In genomic region chr15:101001685-101002084, GRCm38 (mm10) we compare ENCODE assay signal across 29 mouse cellular contexts. TPM values are rescaled to one million over a fixed set of nuclear protein-coding genes. Genes with fewer than 3 reads are reported as not detected.
DNase-seq lines count a peak whose midpoint lies in the region; ATAC-seq and TF ChIP-seq lines count a peak whose summit lies in the region.
"Had no signal": no experiment of that assay in that cellular context is flagged by ENCODE, and none has a peak within 500 bp of the region (broad histone marks: within the 10 kb centered on the region; RNA-seq: fewer than 3 reads in every experiment).

No protein-coding gene starts in this region.

- no peak for TF ChIP-seq EP300 in stomach, postnatal 0 days (optimal IDR thresholded peaks at IDR 0.05)

- no peak for ATAC-seq in hindbrain, postnatal 0 days
- no peak for ATAC-seq in hindbrain, embryonic 14.5 days (ENCODE audit: low FRiP score)
- no peak for ATAC-seq in midbrain, postnatal 0 days (ENCODE audit: low FRiP score)
- no peak for ATAC-seq in midbrain, embryonic 15.5 days (replicated peaks)
- peak; percentile 70 for ATAC-seq in stomach, postnatal 0 days (ENCODE audit: low FRiP score, low TSS enrichment)
- ATAC-seq: forebrain, embryonic 14.5 days; forebrain, postnatal 0 days; Patski had no signal

- H3K9me3 ChIP-seq in hindbrain, postnatal 0 days (ENCODE audit: low read length) = no peaks in the 10 kb centered on the region
- no peaks in the 10 kb centered on the region for H3K9me3 ChIP-seq in hindbrain, embryonic 14.5 days (ENCODE audit: control insufficient read depth, low read length)
- no peaks in the 10 kb centered on the region for H3K9me3 ChIP-seq in midbrain, postnatal 0 days (ENCODE audit: low read length)
- no peaks in the 10 kb centered on the region for H3K9me3 ChIP-seq in midbrain, embryonic 15.5 days
- no peaks in the 10 kb centered on the region for H3K9me3 ChIP-seq in stomach, postnatal 0 days (ENCODE audit: control insufficient read depth, low read length)
- H3K9me3 ChIP-seq: embryonic facial prominence, embryonic 12.5 days; embryonic facial prominence, embryonic 15.5 days; heart, embryonic 12.5 days; heart, embryonic 15.5 days; hindbrain, embryonic 10.5 days; hindbrain, embryonic 13.5 days had no signal

- 92% methylated on average over 1 of the region's 1 CpGs for WGBS in hindbrain, postnatal 0 days
- 97% methylated on average over 1 of the region's 1 CpGs for WGBS in hindbrain, embryonic 14.5 days
- WGBS in midbrain, postnatal 0 days = 100% methylated on average over 1 of the region's 1 CpGs
- WGBS in midbrain, embryonic 15.5 days = 96% methylated on average over 1 of the region's 1 CpGs
- 66% methylated on average over 1 of the region's 1 CpGs for WGBS in stomach, postnatal 0 days

- no peak overlapping the region for H3K4me3 ChIP-seq in hindbrain, postnatal 0 days (ENCODE audit: low read length)
- H3K4me3 ChIP-seq in hindbrain, embryonic 14.5 days (replicated peaks; ENCODE audit: low read length) = no peak overlapping the region
- no peak overlapping the region for H3K4me3 ChIP-seq in midbrain, postnatal 0 days (ENCODE audit: low read depth, low read length)
- no peak overlapping the region for H3K4me3 ChIP-seq in midbrain, embryonic 15.5 days
- no peak overlapping the region for H3K4me3 ChIP-seq in stomach, postnatal 0 days (ENCODE audit: low read depth, low read length)
- H3K4me3 ChIP-seq: embryonic facial prominence, embryonic 12.5 days; embryonic facial prominence, embryonic 15.5 days; gastrocnemius, adult 2 months; heart, embryonic 12.5 days; heart, embryonic 15.5 days; hindbrain, embryonic 10.5 days; hindbrain, embryonic 13.5 days had no signal

- H3K27ac ChIP-seq in hindbrain, postnatal 0 days = no peak overlapping the region
- no peak overlapping the region for H3K27ac ChIP-seq in hindbrain, embryonic 14.5 days
- no peak overlapping the region for H3K27ac ChIP-seq in midbrain, postnatal 0 days (ENCODE audit: low read depth, low read length)
- no peak overlapping the region for H3K27ac ChIP-seq in midbrain, embryonic 15.5 days
- H3K27ac ChIP-seq in stomach, postnatal 0 days (replicated peaks) = no peak overlapping the region
- H3K27ac ChIP-seq: embryonic facial prominence, embryonic 12.5 days; embryonic facial prominence, embryonic 15.5 days; gastrocnemius, adult 2 months; heart, embryonic 15.5 days; hindbrain, embryonic 10.5 days; hindbrain, embryonic 13.5 days had no signal

- peak; percentile 12; the same call in 1 of the 2 replicates for TF ChIP-seq CTCF in hindbrain, postnatal 0 days (IDR thresholded peaks at IDR 0.05; ENCODE audit: low read depth)
- 0 out of 2 replicates have a peak, but pooled peaks have one; percentile 9 for TF ChIP-seq CTCF in midbrain, postnatal 0 days (IDR thresholded peaks at IDR 0.05)
- TF ChIP-seq CTCF in stomach, postnatal 0 days (IDR thresholded peaks at IDR 0.05; ENCODE audit: low read depth) = 0 out of 2 replicates have a peak, but pooled peaks have one; percentile 13

- no peaks in the 10 kb centered on the region for H3K27me3 ChIP-seq in hindbrain, postnatal 0 days (ENCODE audit: insufficient read depth, low read length)
- H3K27me3 ChIP-seq in hindbrain, embryonic 14.5 days (ENCODE audit: control insufficient read depth, insufficient read depth, low read length) = no peaks in the 10 kb centered on the region
- H3K27me3 ChIP-seq in midbrain, postnatal 0 days (ENCODE audit: insufficient read depth, low read length) = no peaks in the 10 kb centered on the region
- H3K27me3 ChIP-seq in midbrain, embryonic 15.5 days (replicated peaks) = no peaks in the 10 kb centered on the region
- no peaks in the 10 kb centered on the region for H3K27me3 ChIP-seq in stomach, postnatal 0 days (ENCODE audit: control insufficient read depth, insufficient read depth, low read length)
- H3K27me3 ChIP-seq: embryonic facial prominence, embryonic 12.5 days; embryonic facial prominence, embryonic 15.5 days; hindbrain, embryonic 13.5 days; Patski had no signal

- H3K9ac ChIP-seq in hindbrain, postnatal 0 days (replicated peaks; ENCODE audit: low read length) = no peak overlapping the region
- H3K9ac ChIP-seq in hindbrain, embryonic 14.5 days = no peak overlapping the region
- H3K9ac ChIP-seq in midbrain, postnatal 0 days (replicated peaks; ENCODE audit: low read length, poor library complexity, severe bottlenecking) = no peak overlapping the region
- no peak overlapping the region for H3K9ac ChIP-seq in midbrain, embryonic 15.5 days
- no peak overlapping the region for H3K9ac ChIP-seq in stomach, postnatal 0 days (ENCODE audit: low read length)
- H3K9ac ChIP-seq: embryonic facial prominence, embryonic 12.5 days; embryonic facial prominence, embryonic 15.5 days; forebrain, postnatal 0 days; heart, embryonic 12.5 days; heart, embryonic 15.5 days; hindbrain, embryonic 13.5 days had no signal

- H3K36me3 ChIP-seq in hindbrain, postnatal 0 days (ENCODE audit: insufficient read depth, low read length) = peaks cover 10% of the 10 kb centered on the region; the same call in 1 of the 2 replicates
- H3K36me3 ChIP-seq in hindbrain, embryonic 14.5 days (replicated peaks; ENCODE audit: control insufficient read depth, insufficient read depth) = peaks cover 20% of the 10 kb centered on the region
- H3K36me3 ChIP-seq in midbrain, postnatal 0 days (ENCODE audit: insufficient read depth, low read length) = peaks cover 10% of the 10 kb centered on the region
- no peaks in the 10 kb centered on the region for H3K36me3 ChIP-seq in midbrain, embryonic 15.5 days (replicated peaks)
- H3K36me3 ChIP-seq in stomach, postnatal 0 days (ENCODE audit: control insufficient read depth, insufficient read depth, low read length) = no peaks in the 10 kb centered on the region
- H3K36me3 ChIP-seq: embryonic facial prominence, embryonic 12.5 days; embryonic facial prominence, embryonic 15.5 days; heart, embryonic 12.5 days; heart, embryonic 15.5 days had no signal

- H3K4me1 ChIP-seq in hindbrain, postnatal 0 days (ENCODE audit: insufficient read depth, low read length) = no peaks in the 10 kb centered on the region
- no peaks in the 10 kb centered on the region; the same call in 1 of the 2 replicates for H3K4me1 ChIP-seq in hindbrain, embryonic 14.5 days (replicated peaks; ENCODE audit: control insufficient read depth, insufficient read depth, low read length)
- H3K4me1 ChIP-seq in midbrain, postnatal 0 days (ENCODE audit: insufficient read depth, low read length) = no peaks in the 10 kb centered on the region
- peaks cover 3% of the 10 kb centered on the region; the same call in 1 of the 2 replicates for H3K4me1 ChIP-seq in midbrain, embryonic 15.5 days
- no peaks in the 10 kb centered on the region for H3K4me1 ChIP-seq in stomach, postnatal 0 days (replicated peaks; ENCODE audit: control insufficient read depth, insufficient read depth)
- H3K4me1 ChIP-seq: embryonic facial prominence, embryonic 12.5 days; embryonic facial prominence, embryonic 15.5 days had no signal

- no peak for DNase-seq in hindbrain, postnatal 0 days (ENCODE audit: low spot score)
- DNase-seq in hindbrain, embryonic 14.5 days (ENCODE audit: low spot score) = no peak
- DNase-seq in midbrain, postnatal 0 days (ENCODE audit: low spot score) = no peak
- DNase-seq in stomach, postnatal 0 days (ENCODE audit: low spot score) = no peak
- DNase-seq in spleen, postnatal 14 days (ENCODE audit: low spot score in 2 of 2) = no peak
- DNase-seq: adrenal gland, postnatal 10 days; adrenal gland, postnatal 36 days; B cell, adult 2 months; cerebellum, adult 18-20 months; cerebellum, adult 9-10 months; cerebellum, postnatal 14 days; forebrain, postnatal 0 days; gastrocnemius, adult 2 months; gastrocnemius, postnatal 14 days; heart, postnatal 10 days; heart, postnatal 36 days had no signal

- H3K4me2 ChIP-seq in hindbrain, postnatal 0 days (ENCODE audit: low read depth, low read length) = no peak overlapping the region
- H3K4me2 ChIP-seq in hindbrain, embryonic 14.5 days (replicated peaks) = no peak overlapping the region
- no peak overlapping the region for H3K4me2 ChIP-seq in midbrain, postnatal 0 days (ENCODE audit: low read depth, low read length, poor library complexity, severe bottlenecking)
- no peak overlapping the region for H3K4me2 ChIP-seq in midbrain, embryonic 15.5 days
- H3K4me2 ChIP-seq in stomach, postnatal 0 days (replicated peaks; ENCODE audit: low read depth) = no peak overlapping the region
- H3K4me2 ChIP-seq: embryonic facial prominence, embryonic 12.5 days; embryonic facial prominence, embryonic 15.5 days; heart, embryonic 12.5 days; heart, embryonic 15.5 days; hindbrain, embryonic 13.5 days had no signal

RNA-seq across cellular contexts. Expression of gene Gm47841, which starts 45.5 kb away (rescaled TPM):
- not detected in 2 replicates for total RNA-seq in hindbrain, postnatal 0 days (2014; rRNA removed)
- not detected in 2 replicates for polyA plus RNA-seq in hindbrain, postnatal 0 days (2015; fragmentation: Nextera tagmentation; extraction: Ambion mirVana)
- not detected in 2 replicates for polyA plus RNA-seq in hindbrain, embryonic 14.5 days (2014; fragmentation: Nextera tagmentation; extraction: Ambion mirVana)
- total RNA-seq in midbrain, postnatal 0 days (2014; rRNA removed) = not detected in 2 replicates
- not detected in 2 replicates for polyA plus RNA-seq in midbrain, postnatal 0 days (2015; fragmentation: Nextera tagmentation; extraction: Ambion mirVana)
- polyA plus RNA-seq in midbrain, embryonic 15.5 days (2015; fragmentation: Nextera tagmentation; extraction: Ambion mirVana) = not detected in 2 replicates
- not detected in 2 replicates for polyA plus RNA-seq in stomach, postnatal 0 days (2015; fragmentation: Nextera tagmentation; extraction: Ambion mirVana)
- total RNA-seq: adrenal gland, adult 18-20 months; forebrain, postnatal 0 days; gastrocnemius, adult 2 months; gastrocnemius, postnatal 14 days; heart, postnatal 36 days had no signal
- polyA plus RNA-seq: embryonic facial prominence, embryonic 12.5 days; embryonic facial prominence, embryonic 15.5 days; forebrain, embryonic 11.5 days; forebrain, embryonic 14.5 days; forebrain, postnatal 0 days; frontal cortex, adult 2 months; heart, embryonic 12.5 days; heart, embryonic 15.5 days; hindbrain, embryonic 10.5 days; hindbrain, embryonic 13.5 days; intestine, embryonic 14.5 days had no signal
